Mouse (Mus musculus) cerebellum, adult 2 months (tissue): ENCODE measurements at regions not wholly inside any gene's neighbourhood (a gene's known extent, or its start where the extent isn't known, plus 50 kb on each side); places are given as distances from the start of the nearest gene placed in this dataset.

Source experiments
- CTCF ChIP-seq: fragments of 200-500 bp; IDR thresholded peaks from 2 replicates; pipeline ENCODE4 v1.5.1; 2011; ENCODE audit warnings: low read depth, mild to moderate bottlenecking, control low read depth, low read length, moderate library complexity, borderline replicate concordance; ENCODE audit not compliant: insufficient read depth
- POLR2A ChIP-seq: fragments of 200-500 bp; IDR thresholded peaks from 2 replicates; pipeline ENCODE4 v1.6.1; 2011; ENCODE audit warnings: low read length, control low read depth, borderline replicate concordance; ENCODE audit not compliant: insufficient read depth

- no peak for TF ChIP-seq CTCF
- TF ChIP-seq POLR2A = no peak
Observed at GRCm38 (mm10) chr10:17367430-17367829, 355.6 kb upstream of the Cited2 start.
